Mouse (Mus musculus) left cerebral cortex, postnatal 4 days (tissue): ENCODE data around the gene Ucn3. TPM values are rescaled to one million over a fixed set of nuclear protein-coding genes. Genes with fewer than 3 reads are reported as not detected.

Experiments used
- DNase-seq: peaks from one replicate; pipeline ENCODE4 v3.0.0-alpha.2; 2022
- intact Hi-C: fragments of 180-260 bp; cut with DNase I; formaldehyde crosslinking; loops from one replicate; pipeline ENCODE4 v1.15.1; 2025
- microRNA-seq: library from miRNA; unstranded; fragments of <30 nt; microRNA quantifications from one replicate; pipeline ENCODE4 v1.2.0, GENCODE M21; 2022
- total RNA-seq, 2 experiments: library from RNA; stranded (reverse); gene quantifications; 2 replicates each; pipeline ENCODE4 v1.2.3; 2021

Ucn3 gene
- total RNA-seq, 2 experiments from 2014 or later = 0.24 TPM; not detected in 1

GRCm38 (mm10) chr13:3893126-3893734 is 51.9 kb downstream of the Ucn3 start:
- DNase-seq = peak; percentile 77
- intact Hi-C loops = loop anchor here (2.0 kb wide), 1 partner anchor 226 kb away; no protein-coding TSS in a partner anchor

DNA sequence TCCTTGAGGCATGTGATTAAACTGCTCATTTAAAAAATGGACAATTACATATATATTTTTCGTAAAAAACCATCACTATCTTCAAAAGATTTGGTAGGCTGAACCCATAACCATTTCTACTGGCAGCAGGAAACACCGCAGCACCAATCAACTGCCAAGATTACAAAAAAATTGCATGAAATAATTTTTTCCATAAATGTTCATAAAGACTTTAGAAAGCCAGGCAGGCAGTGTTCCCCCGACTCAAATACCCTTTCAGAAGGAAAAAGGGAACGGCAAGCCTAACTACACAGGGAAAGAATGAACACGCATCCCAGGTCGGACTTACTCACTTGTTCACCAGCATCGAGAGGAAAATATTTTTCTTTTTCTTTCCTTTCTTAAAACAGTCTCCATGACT is 52.5 kb downstream of the Ucn3 start:
- intact Hi-C loops = loop anchor here (2.0 kb wide), 1 partner anchor 226 kb away; no protein-coding TSS in a partner anchor
- no peak for DNase-seq

GRCm38 (mm10) chr13:3891479-3892087 is 53.6 kb downstream of the Ucn3 start:
- intact Hi-C loops = loop anchor here (2.0 kb wide), 1 partner anchor 225 kb away; no protein-coding TSS in a partner anchor
- DNase-seq = no peak

Small RNA genes within 50 kb of the gene (microRNA-seq; reads per million reads assigned to microRNA genes)
- not detected for gene Gm22460

Other genes with a start within 250 kb of the Ucn3 start
- gene Calml3, start 141.0 kb downstream of the Ucn3 start, total RNA-seq = not detected
- not detected for gene Calm4, start 107.6 kb downstream of the Ucn3 start, total RNA-seq
- gene Calm5, start 91.2 kb downstream of the Ucn3 start, total RNA-seq = not detected
- gene Net1, start 27.1 kb downstream of the Ucn3 start, total RNA-seq = 10 to 100 TPM; 21.1 to 21.4 TPM
- not detected for gene Tubal3, start 27.1 kb downstream of the Ucn3 start, total RNA-seq
- under 1 TPM; 0.68 TPM for gene Akr1c14, start 103.7 kb upstream of the Ucn3 start, total RNA-seq
- under 1 TPM in 1 of 2 experiments, not detected in 1; 0.58 TPM for gene Akr1c18, start 205.3 kb upstream of the Ucn3 start, total RNA-seq
- gene Akr1c13, start 245.8 kb upstream of the Ucn3 start, total RNA-seq = 1 to 10 TPM in 1 of 2 experiments, under 1 TPM in 1; 0.52 to 1.1 TPM